Mouse (Mus musculus) E14TG2a.4 (cell line): ENCODE results near the gene Olfm2.

Source experiments
- CTCF ChIP-seq: conservative IDR thresholded peaks from 2 replicates; pipeline ENCODE4 v1.5.1; 2014; ENCODE audit warnings: low read length
- NANOG ChIP-seq: IDR thresholded peaks from 2 replicates; pipeline ENCODE4 v1.6.1; 2014; ENCODE audit warnings: borderline replicate concordance, low read length, mixed read lengths
- POU5F1 ChIP-seq: IDR thresholded peaks from 2 replicates; pipeline ENCODE4 v1.6.1; 2014; ENCODE audit warnings: low read length, borderline replicate concordance

DNA sequence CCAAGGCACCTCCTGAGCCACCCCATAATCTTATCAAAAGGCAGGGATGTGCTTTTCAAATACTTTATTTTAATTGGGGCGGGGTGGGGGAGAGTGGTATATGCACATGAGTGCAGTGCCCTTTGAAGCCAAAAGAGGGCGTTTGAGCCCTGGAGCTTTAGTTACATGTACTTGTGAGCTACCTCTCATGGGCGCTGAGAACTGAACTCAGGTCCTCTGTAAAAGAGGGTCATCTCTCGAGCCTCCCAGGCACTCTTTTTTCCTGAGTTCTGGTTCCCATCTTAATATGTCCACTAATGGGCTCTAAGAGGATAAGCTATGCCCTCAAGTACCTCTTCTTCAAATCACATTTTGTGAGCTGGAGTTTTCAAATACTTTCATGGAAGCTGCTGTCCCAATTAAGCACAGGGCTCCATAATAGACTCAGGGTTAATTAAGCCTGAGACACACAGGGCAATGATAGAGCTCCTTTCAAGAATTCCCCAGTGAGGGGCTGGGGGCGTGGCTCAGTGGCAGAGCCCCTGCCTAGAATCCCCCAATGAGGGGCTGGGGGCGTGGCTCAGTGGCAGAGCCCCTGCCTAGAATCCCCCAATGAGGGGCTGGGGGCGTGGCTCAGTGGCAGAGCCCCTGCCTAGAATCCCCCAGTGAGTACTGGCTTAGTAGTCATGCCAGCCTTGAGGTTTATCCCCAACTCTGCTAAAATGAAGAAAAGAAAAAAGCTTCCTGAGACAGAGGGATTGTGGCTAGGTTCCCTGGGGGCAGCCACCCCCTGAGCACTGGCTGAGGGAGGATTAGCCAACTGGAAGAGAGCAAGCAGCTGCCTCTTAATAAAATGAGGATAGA lies 64.4 kb downstream of the Olfm2 start:
- TF ChIP-seq CTCF (peak; percentile 31), NANOG (no peak), POU5F1 (no peak)
